Mouse (Mus musculus) adrenal gland, postnatal 36 days (tissue): ENCODE measurements around the gene Abhd17c. TPM values are rescaled to one million over a fixed set of nuclear protein-coding genes. Genes with fewer than 3 reads are reported as not detected.

ENCODE experiments used
- DNase-seq, 2 experiments: peaks; one replicate each; pipeline ENCODE4 v3.0.0; 2021; ENCODE audit warnings: mixed read lengths in 1 of 2
- total RNA-seq, 2 experiments: library from RNA; stranded (reverse); gene quantifications; 2 replicates each; pipeline ENCODE4 v1.2.3; 2021

The Abhd17c gene
- total RNA-seq, 2 experiments from 2014 or later = 26.4 to 31.6 TPM

DNA sequence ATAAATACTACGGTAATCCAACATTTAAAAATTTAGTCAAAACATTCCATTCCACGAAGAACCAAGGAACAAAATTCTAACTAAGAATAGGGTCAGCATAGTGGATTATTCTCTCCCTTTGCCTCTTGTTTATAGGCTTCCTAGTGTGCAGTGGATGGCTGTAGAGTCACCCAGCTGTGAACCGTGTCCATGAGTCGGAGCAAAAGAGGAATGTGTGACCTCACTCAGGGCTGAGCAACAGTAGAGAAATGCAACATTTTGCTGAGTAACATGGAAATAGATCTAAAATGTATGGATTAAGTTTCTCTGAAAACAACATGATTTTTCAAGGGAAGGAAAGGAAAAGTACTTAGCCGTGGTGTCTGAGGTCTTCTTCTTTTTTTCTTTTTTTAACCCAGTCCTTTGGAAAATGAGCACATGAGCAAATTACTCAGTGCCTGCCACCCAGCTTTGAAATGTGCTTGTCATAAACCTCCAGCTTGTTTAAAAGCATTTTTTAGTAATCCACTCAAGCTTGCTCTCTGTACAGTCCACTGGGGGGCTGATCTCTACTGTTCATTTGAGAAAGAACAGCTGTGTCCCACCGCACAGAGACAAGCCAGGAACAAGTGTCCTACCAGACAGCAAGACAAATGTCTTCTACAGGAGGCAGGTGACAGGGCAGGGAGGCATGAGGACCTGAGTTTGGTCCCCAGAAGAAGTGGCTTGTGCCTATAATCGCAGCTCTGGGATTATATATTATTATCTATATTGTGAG is 74.3 kb downstream of the Abhd17c start:
- DNase-seq = no peak

GRCm38 (mm10) chr7:84074266-84074665 is 77.4 kb downstream of the Abhd17c start:
- DNase-seq = no peak

DNA sequence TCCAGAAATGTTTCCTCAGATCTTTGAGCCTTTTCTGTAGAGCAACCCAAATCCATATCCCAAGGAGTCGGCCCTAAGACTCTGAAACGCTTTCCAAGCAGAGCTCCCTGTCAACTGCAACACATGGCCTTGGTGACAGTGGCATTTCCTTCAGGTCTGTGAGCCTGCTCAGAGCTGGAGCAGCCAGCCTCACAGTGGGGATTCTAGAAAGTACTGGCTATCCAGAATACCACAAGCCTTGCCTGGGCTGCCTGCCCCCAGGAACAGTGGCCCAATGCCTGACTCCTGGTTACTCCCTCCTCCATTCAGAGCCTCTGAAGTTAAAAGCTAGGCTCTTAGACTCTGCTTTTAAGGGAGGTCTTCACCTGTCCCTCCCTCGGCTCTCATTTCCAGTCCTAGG is 77.8 kb downstream of the Abhd17c start:
- DNase-seq = no peak

- DNase-seq = no peak
Observed at GRCm38 (mm10) chr7:84068931-84069330, 82.8 kb downstream of the Abhd17c start.

DNA sequence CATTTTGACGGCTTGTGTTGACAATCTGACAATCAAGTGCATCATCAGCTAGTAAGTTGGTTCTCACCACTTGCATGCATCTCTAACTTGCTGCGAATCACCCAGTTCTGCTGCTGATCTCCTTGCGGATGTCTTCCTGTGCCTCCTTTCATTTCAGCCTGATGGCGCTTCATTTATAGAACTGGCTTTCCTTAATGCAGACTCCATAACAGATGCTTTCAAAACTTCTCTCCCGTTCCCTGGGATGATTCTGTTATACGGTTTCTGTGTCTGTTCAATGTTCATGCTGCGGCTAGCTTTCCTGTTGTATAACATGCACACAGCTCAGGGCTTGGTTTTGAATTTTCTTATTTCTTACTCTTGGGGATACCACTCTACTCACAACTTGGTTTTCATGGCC is 91.9 kb downstream of the Abhd17c start:
- no peak for DNase-seq

Other genes with a start within 250 kb of the Abhd17c start
- gene Cemip, start 65.4 kb downstream of the Abhd17c start, total RNA-seq = 1 to 10 TPM in 1 of 2 experiments, under 1 TPM in 1; 0.79 to 1.6 TPM